Mouse (Mus musculus): ENCODE results near the gene Cdc42bpa.

GRCm38 (mm10) chr1:179931247-179931646, 29.0 kb upstream of the Cdc42bpa start:
- no peak for TF ChIP-seq EP300 (IDR thresholded peaks at IDR 0.05; ENCODE audit: low read depth)
- TF ChIP-seq CTCF (IDR thresholded peaks at IDR 0.05; ENCODE audit: low read depth), result no peak
